Mouse (Mus musculus) hindbrain, embryonic 16.5 days (tissue): ENCODE measurements around the gene Pak4. TPM values are rescaled to one million over a fixed set of nuclear protein-coding genes. Genes with fewer than 3 reads are reported as not detected.

Experiments
- ATAC-seq: fragments of 200-750 bp; cut with Nextera tagmentation; 2 replicates; pipeline ENCODE4 v1.8.0; 2017; ENCODE audit warnings: moderate TSS enrichment, moderate library complexity
- H3K27ac ChIP-seq: fragments of 300-500 bp; sonication (generic); 2 replicates; pipeline ENCODE4 v1.5.1; 2014; ENCODE audit warnings: low read depth, mild to moderate bottlenecking, control low read depth, low read length, moderate library complexity
- H3K27me3 ChIP-seq: fragments of 300-500 bp; sonication (generic); replicated peaks from 2 replicates; pipeline ENCODE4 v1.6.1; 2014; ENCODE audit warnings: low read length; ENCODE audit not compliant: control insufficient read depth, insufficient read depth
- H3K36me3 ChIP-seq: fragments of 300-500 bp; sonication (generic); 2 replicates; pipeline ENCODE4 v1.6.1; 2014; ENCODE audit warnings: mild to moderate bottlenecking, low read length, moderate library complexity, mixed read lengths; ENCODE audit not compliant: control insufficient read depth, insufficient read depth
- H3K4me1 ChIP-seq: fragments of 300-500 bp; sonication (generic); 2 replicates; pipeline ENCODE4 v1.6.1; 2014; ENCODE audit warnings: low read depth, low read length; ENCODE audit not compliant: control insufficient read depth, insufficient read depth
- H3K4me2 ChIP-seq: fragments of 300-500 bp; sonication (generic); 2 replicates; pipeline ENCODE4 v1.6.1; 2014; ENCODE audit warnings: mild to moderate bottlenecking, low read length, control low read depth, moderate library complexity
- H3K4me3 ChIP-seq: fragments of 300-500 bp; sonication (generic); 2 replicates; pipeline ENCODE4 v1.5.1; 2014; ENCODE audit warnings: mild to moderate bottlenecking, low read length, control low read depth, moderate library complexity
- H3K9ac ChIP-seq: fragments of 300-500 bp; sonication (generic); 2 replicates; pipeline ENCODE4 v1.6.1; 2014; ENCODE audit warnings: low read depth, mild to moderate bottlenecking, control low read depth, low read length, moderate library complexity
- H3K9me3 ChIP-seq: fragments of 300-500 bp; sonication (generic); 2 replicates; pipeline ENCODE4 v1.6.1; 2014; ENCODE audit warnings: mild to moderate bottlenecking, low read length, moderate library complexity; ENCODE audit not compliant: control insufficient read depth
- WGBS: fragments of 180-500 bp; shearing (Covaris S2); extraction: QIAGEN DNeasy Blood & Tissue Kit; methylation state at CpG from one replicate; pipeline ENCODE4 v1.1.7; 2014; 5-methylcytosine and 5-hydroxymethylcytosine counted together
- polyA plus RNA-seq: library from polyadenylated mRNA; unstranded; fragments of >200 nt; fragmentation: Nextera tagmentation; extraction: Ambion mirVana; gene quantifications from 2 replicates; pipeline ENCODE4 v1.2.1, GENCODE M21; 2015

Pak4 gene
- polyA plus RNA-seq, 1 experiment from 2014 or later = 18.2 TPM

DNA sequence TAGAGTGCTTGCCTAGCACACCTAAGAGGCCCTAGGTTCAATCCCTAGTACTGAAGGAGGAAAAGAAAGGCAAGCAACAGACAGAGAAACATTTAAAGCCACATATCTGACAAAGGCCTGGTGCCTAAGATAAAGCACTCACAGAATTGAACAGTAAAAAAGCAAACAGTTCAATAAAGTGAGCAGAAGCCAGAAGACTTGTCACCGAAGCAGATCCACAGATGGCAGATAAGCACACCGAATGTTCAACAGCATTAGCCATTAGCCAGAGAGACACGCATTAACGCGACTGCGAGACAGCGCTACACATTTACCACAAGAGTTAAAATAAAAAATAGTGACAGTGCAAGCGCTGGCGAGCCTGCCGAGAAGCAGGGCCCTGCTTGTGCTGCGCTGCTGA lies 15.1 kb downstream of the Pak4 start:
- Histone ChIP-seq H3K4me1 (peaks cover 30% of the 10 kb centered on the region), H3K4me2 (no peak overlapping the region), H3K9me3 (no peaks in the 10 kb centered on the region), H3K36me3 (no peaks in the 10 kb centered on the region), H3K4me3 (no peak overlapping the region), H3K9ac (no peak overlapping the region), H3K27me3 (no peaks in the 10 kb centered on the region), H3K27ac (no peak overlapping the region)
- WGBS = 78% methylated on average over 11 of the region's 11 CpGs
- ATAC-seq = no peak

DNA sequence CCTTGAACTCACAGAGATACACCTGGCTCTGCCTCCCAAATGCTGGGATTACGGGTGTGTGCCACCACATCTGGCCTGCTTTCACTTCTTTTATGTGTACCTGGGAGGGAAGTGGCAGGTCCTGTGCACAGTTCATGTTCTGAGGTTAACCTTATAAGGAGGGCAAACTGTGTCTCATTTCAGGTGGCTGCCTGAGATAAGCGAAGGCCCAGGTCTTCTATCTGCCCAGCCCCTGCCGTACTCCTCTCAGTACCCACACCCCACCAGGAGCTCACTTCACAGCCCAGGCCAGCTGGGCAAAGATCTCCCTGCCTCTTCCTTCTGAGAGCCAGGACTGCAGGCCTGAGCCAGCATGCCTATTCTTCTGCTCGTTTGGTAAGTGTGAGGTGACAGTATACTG lies 16.3 kb downstream of the Pak4 start:
- Histone ChIP-seq H3K27ac (no peak overlapping the region), H3K9ac (no peak overlapping the region), H3K4me3 (no peak overlapping the region), H3K4me1 (peaks cover 26% of the 10 kb centered on the region), H3K4me2 (no peak overlapping the region), H3K9me3 (no peaks in the 10 kb centered on the region), H3K27me3 (no peaks in the 10 kb centered on the region), H3K36me3 (no peaks in the 10 kb centered on the region)
- 91% methylated on average over 4 of the region's 4 CpGs for WGBS
- no peak for ATAC-seq

DNA sequence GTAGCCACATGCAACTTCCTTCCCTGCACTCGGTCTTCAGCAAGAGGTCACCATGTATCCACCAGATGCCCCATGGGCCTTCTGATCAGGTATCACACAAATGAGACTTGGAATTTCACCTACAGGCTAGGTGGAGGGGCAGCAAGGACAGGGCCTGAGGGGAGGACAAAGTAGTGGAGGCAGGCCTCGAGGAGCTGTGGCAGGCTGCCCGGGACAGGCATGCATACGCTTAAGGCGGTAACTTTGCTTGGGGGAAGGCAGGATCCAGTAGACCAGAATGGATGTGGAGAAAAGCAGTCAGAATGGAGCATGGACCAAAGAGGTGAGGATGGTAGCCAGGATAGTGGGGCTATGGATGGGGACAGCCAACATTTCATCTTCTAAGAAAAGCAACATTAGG lies 18.2 kb downstream of the Pak4 start:
- Histone ChIP-seq H3K4me3 (no peak overlapping the region), H3K4me2 (no peak overlapping the region), H3K9ac (no peak overlapping the region), H3K36me3 (no peaks in the 10 kb centered on the region), H3K4me1 (peaks cover 20% of the 10 kb centered on the region), H3K27ac (no peak overlapping the region), H3K9me3 (no peaks in the 10 kb centered on the region), H3K27me3 (no peaks in the 10 kb centered on the region)
- ATAC-seq = no peak
- 69% methylated on average over 5 of the region's 5 CpGs for WGBS

DNA sequence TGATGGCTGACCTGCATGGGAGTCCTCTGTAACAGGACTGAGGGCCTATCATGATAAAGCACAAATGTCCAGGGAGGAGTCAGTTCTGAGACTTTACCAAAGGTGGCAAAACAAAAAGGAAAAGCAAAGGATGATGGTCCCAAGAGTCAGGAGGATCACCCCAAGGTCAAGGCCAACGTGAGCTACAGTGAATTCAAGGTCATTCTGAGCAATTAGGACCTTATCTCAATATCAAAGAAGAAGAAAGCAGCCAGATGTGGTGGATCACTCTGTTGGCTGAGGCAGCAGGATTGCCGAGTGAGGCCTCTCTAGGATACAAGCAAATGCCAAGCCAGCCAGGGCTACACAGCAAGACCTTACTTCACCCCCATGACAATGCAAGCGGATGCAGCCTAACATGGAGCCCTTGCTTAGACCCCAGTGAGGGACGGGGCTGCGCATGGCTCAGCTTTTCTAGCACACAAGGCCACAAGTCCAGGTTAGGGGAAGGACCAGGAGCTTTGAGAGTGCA lies 19.4 kb downstream of the Pak4 start:
- no peak overlapping the region for H3K27ac ChIP-seq
- peaks cover 12% of the 10 kb centered on the region for H3K4me1 ChIP-seq
- no peaks in the 10 kb centered on the region for H3K27me3 ChIP-seq
- H3K9me3 ChIP-seq = no peaks in the 10 kb centered on the region
- H3K4me2 ChIP-seq = no peak overlapping the region
- H3K36me3 ChIP-seq = no peaks in the 10 kb centered on the region
- H3K9ac ChIP-seq = no peak overlapping the region
- H3K4me3 ChIP-seq = no peak overlapping the region
- no peak for ATAC-seq
- 82% methylated on average over 5 of the region's 5 CpGs for WGBS

DNA sequence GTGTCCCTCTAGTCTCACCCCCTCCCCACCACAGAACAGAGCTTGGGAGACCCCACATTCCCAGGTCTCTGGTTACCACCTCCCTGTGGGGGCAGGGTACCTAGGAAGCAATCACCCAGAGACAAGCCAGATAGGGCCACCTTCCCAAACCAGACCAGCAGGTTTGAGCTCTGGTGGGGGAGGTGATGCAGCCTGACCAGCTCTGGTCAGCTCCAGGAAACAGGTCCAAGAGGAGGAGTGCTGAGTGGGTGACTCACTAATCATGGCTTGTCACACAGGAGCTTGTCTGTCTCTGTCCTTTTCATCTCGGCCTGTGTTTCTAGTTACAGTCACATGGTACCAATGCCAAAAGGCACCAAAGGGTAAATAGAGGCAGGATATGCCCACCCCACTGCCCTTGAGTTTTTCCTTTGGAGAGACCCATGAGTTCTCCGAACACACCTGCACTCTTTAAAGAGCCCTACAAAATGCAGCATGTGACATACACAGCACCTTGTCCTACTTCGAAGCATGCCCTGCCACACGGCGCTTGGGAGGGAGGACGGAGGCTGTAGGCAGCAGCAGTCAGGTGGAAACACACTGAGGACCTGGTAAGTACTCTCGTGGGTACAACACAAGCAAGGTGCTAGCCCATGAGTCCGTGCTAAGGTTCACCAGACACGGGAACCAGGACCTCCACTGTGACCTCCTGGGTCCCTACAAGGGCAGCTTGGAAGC lies 20.0 kb downstream of the Pak4 start:
- peaks cover 10% of the 10 kb centered on the region for H3K4me1 ChIP-seq
- H3K4me3 ChIP-seq = no peak overlapping the region
- H3K9ac ChIP-seq = no peak overlapping the region
- no peak overlapping the region for H3K27ac ChIP-seq
- ATAC-seq = no peak
- H3K4me2 ChIP-seq = no peak overlapping the region
- 84% methylated on average over 9 of the region's 9 CpGs for WGBS
- H3K27me3 ChIP-seq = no peaks in the 10 kb centered on the region
- H3K9me3 ChIP-seq = no peaks in the 10 kb centered on the region
- H3K36me3 ChIP-seq = no peaks in the 10 kb centered on the region

DNA sequence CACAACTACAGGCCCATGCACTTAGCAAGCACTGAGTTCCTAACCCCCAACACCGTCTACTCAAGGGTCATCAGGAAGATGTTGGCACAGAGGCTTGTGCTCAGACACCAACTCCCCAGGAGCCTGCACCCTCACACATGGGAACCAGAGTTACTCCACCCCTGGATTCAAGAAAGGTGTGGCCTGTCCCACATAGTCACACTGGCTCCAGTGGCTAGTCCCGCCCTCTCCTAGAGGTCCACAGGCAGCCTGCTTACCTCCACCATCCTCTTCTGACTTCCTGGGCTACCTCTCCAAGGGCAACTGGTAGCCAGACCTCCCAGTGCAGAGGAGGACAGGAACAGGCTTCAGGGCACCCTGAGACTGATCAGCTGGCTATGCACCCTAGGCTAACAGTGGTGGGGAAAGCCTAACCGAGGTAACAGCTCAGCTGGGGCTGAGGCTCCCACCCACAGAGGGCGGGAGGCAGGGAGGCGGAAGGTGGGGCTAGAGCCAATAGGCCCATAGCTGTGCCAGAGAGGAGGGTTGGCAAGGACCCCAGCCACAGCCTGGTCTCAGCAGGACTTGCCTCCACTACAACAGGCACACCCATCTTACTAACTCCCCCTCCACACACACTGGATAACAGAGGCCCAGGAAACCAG lies 21.6 kb downstream of the Pak4 start:
- no peak overlapping the region for H3K27ac ChIP-seq
- H3K9me3 ChIP-seq = no peaks in the 10 kb centered on the region
- H3K4me3 ChIP-seq = no peak overlapping the region
- H3K9ac ChIP-seq = no peak overlapping the region
- WGBS = 76% methylated on average over 5 of the region's 5 CpGs
- no peaks in the 10 kb centered on the region for H3K36me3 ChIP-seq
- H3K4me1 ChIP-seq = peaks cover 8% of the 10 kb centered on the region
- peak; percentile 79 for ATAC-seq
- H3K27me3 ChIP-seq = no peaks in the 10 kb centered on the region
- no peak overlapping the region for H3K4me2 ChIP-seq

DNA sequence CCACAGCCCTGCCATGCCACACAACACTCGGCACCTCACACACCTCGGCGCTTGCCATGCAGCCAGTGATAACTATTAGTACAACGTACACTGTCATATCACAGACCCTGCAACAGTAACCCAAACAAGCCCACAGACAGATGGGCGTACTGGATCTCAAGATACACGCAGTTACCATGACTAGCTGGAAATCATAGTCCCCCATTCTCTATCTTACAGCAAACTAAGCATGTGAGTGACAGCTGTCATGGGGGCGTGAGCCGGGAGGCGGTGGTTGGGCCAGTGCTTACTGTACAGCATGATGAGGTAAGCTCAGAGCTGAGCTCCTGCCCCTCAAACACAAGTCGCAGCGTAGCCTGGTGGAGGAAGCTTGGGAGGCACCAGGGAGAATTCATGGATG lies 22.4 kb downstream of the Pak4 start:
- Histone ChIP-seq H3K9me3 (no peaks in the 10 kb centered on the region), H3K4me2 (no peak overlapping the region), H3K4me1 (peaks cover 16% of the 10 kb centered on the region), H3K27ac (no peak overlapping the region), H3K27me3 (no peaks in the 10 kb centered on the region), H3K9ac (no peak overlapping the region), H3K4me3 (no peak overlapping the region), H3K36me3 (no peaks in the 10 kb centered on the region)
- WGBS = 93% methylated on average over 11 of the region's 11 CpGs
- no peak for ATAC-seq

DNA sequence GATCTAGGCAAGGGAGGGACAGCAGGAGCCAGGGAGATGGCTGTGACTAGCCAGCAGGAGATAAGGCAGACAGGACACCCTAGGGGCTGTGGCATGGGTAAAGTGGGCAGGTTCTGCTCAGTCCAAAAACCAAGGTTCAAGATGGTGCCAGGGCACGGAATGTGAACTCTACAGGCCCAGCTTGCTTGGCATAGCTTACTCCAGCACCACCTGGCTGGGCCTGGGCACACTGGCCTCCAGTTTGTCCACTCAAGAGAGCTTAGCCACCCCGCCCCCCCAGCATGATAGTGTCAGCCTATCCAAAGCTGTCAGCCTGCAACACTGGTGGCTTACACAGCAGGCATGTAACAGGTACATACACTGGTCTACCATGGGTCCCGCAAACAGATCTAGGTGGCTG lies 24.7 kb downstream of the Pak4 start:
- Histone ChIP-seq H3K36me3 (no peaks in the 10 kb centered on the region), H3K4me2 (no peak overlapping the region), H3K27ac (no peak overlapping the region), H3K9me3 (no peaks in the 10 kb centered on the region), H3K4me3 (no peak overlapping the region), H3K27me3 (no peaks in the 10 kb centered on the region), H3K9ac (no peak overlapping the region), H3K4me1 (peaks cover 23% of the 10 kb centered on the region)
- ATAC-seq = no peak
- WGBS = 94% methylated on average over 3 of the region's 3 CpGs

DNA sequence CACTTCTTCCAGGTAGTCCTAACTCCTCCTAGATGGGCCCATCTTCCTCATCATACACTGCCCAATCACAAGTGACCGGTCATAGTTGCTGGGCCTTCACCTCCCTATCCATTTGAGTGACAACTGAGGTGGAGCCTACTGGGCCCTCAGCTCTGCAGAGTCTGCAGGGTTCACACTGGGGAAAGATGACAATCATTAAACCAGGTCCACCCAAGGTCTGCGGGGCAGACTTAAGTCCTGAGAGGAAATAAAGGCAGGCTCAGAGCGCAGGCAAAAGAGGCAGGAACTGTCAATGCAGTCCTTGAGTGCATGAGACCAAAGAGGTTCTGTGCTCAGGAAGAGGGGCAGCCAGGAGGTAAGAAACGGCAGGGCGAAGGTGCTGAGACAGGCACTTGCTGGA lies 25.3 kb downstream of the Pak4 start:
- no peak overlapping the region for H3K27ac ChIP-seq
- H3K36me3 ChIP-seq = no peaks in the 10 kb centered on the region; the same call in 1 of the 2 replicates
- peaks cover 21% of the 10 kb centered on the region for H3K4me1 ChIP-seq
- H3K27me3 ChIP-seq = no peaks in the 10 kb centered on the region
- H3K4me2 ChIP-seq = no peak overlapping the region
- H3K9me3 ChIP-seq = no peaks in the 10 kb centered on the region
- no peak overlapping the region for H3K9ac ChIP-seq
- no peak for ATAC-seq
- 89% methylated on average over 5 of the region's 5 CpGs for WGBS
- no peak overlapping the region for H3K4me3 ChIP-seq
